Mouse (Mus musculus) spleen, adult 2 months (tissue): ENCODE results near the gene Cpsf4l.

Experiments
- CTCF ChIP-seq: fragments of 200-500 bp; IDR thresholded peaks from 2 replicates; pipeline ENCODE4 v1.5.1; 2011; ENCODE audit warnings: mild to moderate bottlenecking, inconsistent platforms; ENCODE audit not compliant: insufficient read depth, insufficient read length, insufficient replicate concordance; ENCODE audit errors: extremely low read depth
- POLR2A ChIP-seq: fragments of 200-500 bp; IDR thresholded peaks from 2 replicates; pipeline ENCODE4 v1.6.1; 2011; ENCODE audit warnings: low read depth, low read length, inconsistent platforms

- TF ChIP-seq CTCF (no peak), POLR2A (no peak)
Observed at GRCm38 (mm10) chr11:113727992-113728391, 18.2 kb upstream of the Cpsf4l start.
